Mouse (Mus musculus): ENCODE results near the gene Mien1. TPM values are rescaled to one million over a fixed set of nuclear protein-coding genes. Genes with fewer than 3 reads are reported as not detected.
A peak's percentile ranks its signal among the peaks of the same experiment; 100 is the strongest.

Gene Mien1
- polyA plus RNA-seq, 1 experiment from 2014 or later: 269 TPM

GRCm38 (mm10) chr11:98445238-98445637, 6.4 kb upstream of the Mien1 start:
- Histone ChIP-seq H3K27me3 (peaks cover 51% of the 10 kb centered on the region), H3K9me3 (no peaks in the 10 kb centered on the region), H3K4me1 (replicated peaks) (peaks cover 10% of the 10 kb centered on the region), H3K4me2 (no peak overlapping the region), H3K9ac (no peak overlapping the region), H3K27ac (no peak overlapping the region), H3K4me3 (no peak overlapping the region), H3K36me3 (no peaks in the 10 kb centered on the region)
- WGBS: 25% methylated on average over 1 of the region's 1 CpGs
- ATAC-seq (ENCODE audit: low FRiP score): no peak

DNA sequence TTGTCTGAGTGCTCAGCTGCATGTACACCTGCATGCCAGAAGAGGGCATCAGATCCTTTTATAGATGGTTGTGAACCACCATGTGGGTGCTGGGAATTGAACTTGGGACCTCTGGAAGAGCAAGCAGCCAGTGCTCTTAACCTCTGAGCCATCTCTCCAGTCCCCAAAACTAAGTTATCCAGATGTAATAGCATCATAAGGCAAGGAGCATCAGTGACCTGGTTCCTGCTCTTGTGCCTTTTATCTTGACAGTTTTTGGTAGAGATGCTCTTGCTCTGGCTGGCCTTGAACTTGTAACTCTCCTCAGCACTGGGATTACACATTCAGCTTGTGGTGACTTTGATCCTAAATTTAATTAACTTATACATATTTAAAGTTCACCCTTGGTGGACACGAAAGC, 4.9 kb upstream of the Mien1 start:
- no peak for ATAC-seq (ENCODE audit: low FRiP score)
- Histone ChIP-seq H3K27me3 (peaks cover 36% of the 10 kb centered on the region), H3K27ac (no peak overlapping the region), H3K4me1 (replicated peaks) (peaks cover 10% of the 10 kb centered on the region), H3K9ac (no peak overlapping the region), H3K4me3 (no peak overlapping the region), H3K9me3 (no peaks in the 10 kb centered on the region), H3K36me3 (no peaks in the 10 kb centered on the region), H3K4me2 (no peak overlapping the region)
- 93% methylated on average over 1 of the region's 1 CpGs for WGBS

GRCm38 (mm10) chr11:98437441-98437840, 1.4 kb downstream of the Mien1 start:
- ATAC-seq (ENCODE audit: low FRiP score): no peak
- 0 out of 2 replicates have a peak overlapping the region, but pooled peaks have one; percentile 68 for H3K4me3 ChIP-seq
- no peak overlapping the region for H3K27ac ChIP-seq
- peaks cover 38% of the 10 kb centered on the region for H3K36me3 ChIP-seq
- H3K27me3 ChIP-seq: no peaks in the 10 kb centered on the region
- H3K9me3 ChIP-seq: no peaks in the 10 kb centered on the region
- no peak overlapping the region for H3K9ac ChIP-seq
- 92% methylated on average over 6 of the region's 6 CpGs for WGBS
- H3K4me1 ChIP-seq (replicated peaks): peaks cover 9% of the 10 kb centered on the region
- 0 out of 2 replicates have a peak overlapping the region, but pooled peaks have one; percentile 73 for H3K4me2 ChIP-seq

GRCm38 (mm10) chr11:98435723-98436122, 3.1 kb downstream of the Mien1 start:
- no peak overlapping the region for H3K27ac ChIP-seq
- peaks cover 38% of the 10 kb centered on the region for H3K36me3 ChIP-seq
- H3K9ac ChIP-seq: no peak overlapping the region
- no peaks in the 10 kb centered on the region for H3K9me3 ChIP-seq
- ATAC-seq (ENCODE audit: low FRiP score): no peak
- peaks cover 9% of the 10 kb centered on the region for H3K4me1 ChIP-seq (replicated peaks)
- 90% methylated on average over 9 of the region's 9 CpGs for WGBS
- H3K4me2 ChIP-seq: no peak overlapping the region
- H3K27me3 ChIP-seq: no peaks in the 10 kb centered on the region
- no peak overlapping the region for H3K4me3 ChIP-seq

GRCm38 (mm10) chr11:98431743-98432502, 6.9 kb downstream of the Mien1 start:
- Histone ChIP-seq H3K27ac (no peak overlapping the region), H3K4me1 (replicated peaks) (no peaks in the 10 kb centered on the region), H3K27me3 (no peaks in the 10 kb centered on the region), H3K36me3 (peaks cover 35% of the 10 kb centered on the region), H3K4me2 (no peak overlapping the region), H3K4me3 (no peak overlapping the region), H3K9ac (no peak overlapping the region), H3K9me3 (no peaks in the 10 kb centered on the region)
- WGBS: 87% methylated on average over 9 of the region's 9 CpGs
- no peak for ATAC-seq (ENCODE audit: low FRiP score)

DNA sequence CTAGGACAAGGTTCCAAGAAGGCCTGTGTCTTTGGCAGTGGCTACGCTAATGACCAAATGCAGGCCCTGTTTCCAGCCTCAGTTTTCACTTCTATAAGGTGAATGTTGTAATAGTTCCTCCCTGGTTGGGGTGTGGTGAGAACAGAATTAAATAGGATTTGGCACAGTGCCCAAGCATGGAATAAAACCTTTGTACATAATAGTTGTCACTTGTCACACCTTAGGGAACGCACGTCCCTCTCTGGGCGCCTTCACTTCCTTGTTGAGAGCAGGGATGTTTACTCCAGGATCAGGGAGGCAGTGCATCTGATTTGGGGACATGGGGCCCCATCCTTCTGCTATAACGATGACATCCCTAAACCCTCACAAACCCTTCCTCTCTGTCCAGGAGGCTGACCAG, 10.4 kb downstream of the Mien1 start:
- Histone ChIP-seq H3K9ac (0 out of 2 replicates have a peak overlapping the region, but pooled peaks have one; percentile 24), H3K36me3 (peaks cover 10% of the 10 kb centered on the region; the same call in 1 of the 2 replicates), H3K4me2 (no peak overlapping the region), H3K27me3 (no peaks in the 10 kb centered on the region), H3K4me1 (replicated peaks) (no peaks in the 10 kb centered on the region), H3K27ac (no peak overlapping the region), H3K4me3 (no peak overlapping the region), H3K9me3 (no peaks in the 10 kb centered on the region)
- WGBS: 90% methylated on average over 5 of the region's 5 CpGs
- ATAC-seq (ENCODE audit: low FRiP score): no peak

GRCm38 (mm10) chr11:98426592-98426991, 12.2 kb downstream of the Mien1 start:
- Histone ChIP-seq H3K9ac (no peak overlapping the region), H3K9me3 (no peaks in the 10 kb centered on the region), H3K4me3 (no peak overlapping the region), H3K36me3 (peaks cover 8% of the 10 kb centered on the region; the same call in 1 of the 2 replicates), H3K4me2 (no peak overlapping the region), H3K4me1 (replicated peaks) (no peaks in the 10 kb centered on the region), H3K27ac (no peak overlapping the region), H3K27me3 (no peaks in the 10 kb centered on the region)
- 94% methylated on average over 7 of the region's 7 CpGs for WGBS
- ATAC-seq (ENCODE audit: low FRiP score): no peak

- Histone ChIP-seq H3K9me3 (no peaks in the 10 kb centered on the region), H3K9ac (no peak overlapping the region), H3K27ac (no peak overlapping the region), H3K4me3 (no peak overlapping the region), H3K4me2 (no peak overlapping the region), H3K27me3 (peaks cover 10% of the 10 kb centered on the region), H3K4me1 (replicated peaks) (peaks cover 4% of the 10 kb centered on the region), H3K36me3 (0 out of 2 replicates have a peak, but pooled peaks cover 4% of the 10 kb centered on the region)
- WGBS: 84% methylated on average over 10 of the region's 10 CpGs
- no peak for ATAC-seq (ENCODE audit: low FRiP score)
Observed at GRCm38 (mm10) chr11:98418939-98419547, 19.7 kb downstream of the Mien1 start.

DNA sequence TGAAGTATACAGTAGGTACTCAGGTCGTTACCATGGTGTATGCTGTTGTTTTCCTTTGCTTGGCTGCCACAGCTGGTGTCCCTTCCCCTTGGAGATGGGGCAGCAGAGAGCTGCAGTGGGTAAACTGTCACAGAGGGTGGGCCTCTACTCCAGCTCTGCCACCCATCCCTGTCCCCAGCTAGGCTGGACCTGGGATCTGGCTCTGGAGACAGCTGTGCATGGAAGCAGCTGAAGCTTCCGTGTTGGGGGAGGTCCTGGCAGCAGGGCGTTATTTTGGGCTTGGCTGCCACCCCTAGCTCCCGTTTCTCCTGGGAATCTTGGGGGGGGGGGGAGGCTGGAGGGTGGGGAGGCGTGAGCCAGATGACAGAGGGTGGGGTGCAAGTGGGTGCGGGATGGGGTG, 20.5 kb downstream of the Mien1 start:
- H3K27me3 ChIP-seq: peaks cover 18% of the 10 kb centered on the region
- no peak overlapping the region for H3K27ac ChIP-seq
- 73% methylated on average over 5 of the region's 6 CpGs for WGBS
- H3K4me2 ChIP-seq: no peak overlapping the region
- no peaks in the 10 kb centered on the region for H3K9me3 ChIP-seq
- H3K4me1 ChIP-seq (replicated peaks): peaks cover 12% of the 10 kb centered on the region
- H3K36me3 ChIP-seq: 0 out of 2 replicates have a peak, but pooled peaks cover under 1% of the 10 kb centered on the region
- no peak overlapping the region for H3K9ac ChIP-seq
- no peak for ATAC-seq (ENCODE audit: low FRiP score)
- H3K4me3 ChIP-seq: no peak overlapping the region

DNA sequence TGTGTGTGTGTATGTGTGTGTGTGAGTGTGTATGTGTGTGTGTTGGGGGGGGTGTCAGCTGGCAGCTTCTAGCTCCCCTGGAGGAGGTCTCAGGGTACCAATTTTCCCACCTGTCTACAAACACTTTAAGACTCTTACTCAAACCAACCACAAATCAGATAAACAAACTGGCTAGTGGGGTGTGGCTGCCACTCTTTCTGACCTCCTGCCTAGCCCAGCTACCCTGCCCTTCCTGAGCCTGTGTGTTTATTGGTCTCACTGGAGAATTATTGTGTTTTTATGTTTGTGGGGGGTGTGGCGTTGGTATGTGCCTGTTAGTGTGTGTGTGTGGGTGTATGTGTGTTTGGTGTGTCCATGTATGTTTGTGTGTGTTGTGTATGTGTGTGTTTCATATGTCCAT, 21.7 kb downstream of the Mien1 start:
- Histone ChIP-seq H3K36me3 (no peaks in the 10 kb centered on the region), H3K4me3 (no peak overlapping the region), H3K4me2 (no peak overlapping the region), H3K27me3 (peaks cover 30% of the 10 kb centered on the region), H3K9ac (no peak overlapping the region), H3K4me1 (replicated peaks) (peaks cover 24% of the 10 kb centered on the region), H3K27ac (no peak overlapping the region), H3K9me3 (no peaks in the 10 kb centered on the region)
- WGBS: 89% methylated on average over 1 of the region's 1 CpGs
- no peak for ATAC-seq (ENCODE audit: low FRiP score)

- no peak for ATAC-seq (ENCODE audit: low FRiP score)
- Histone ChIP-seq H3K4me3 (peak overlapping the region; percentile 63; the same call in 1 of the 2 replicates), H3K9me3 (no peaks in the 10 kb centered on the region), H3K4me2 (peak overlapping the region; percentile 97), H3K36me3 (no peaks in the 10 kb centered on the region), H3K27ac (no peak overlapping the region), H3K4me1 (replicated peaks) (peaks cover 30% of the 10 kb centered on the region), H3K27me3 (peaks cover 56% of the 10 kb centered on the region), H3K9ac (0 out of 2 replicates have a peak overlapping the region, but pooled peaks have one; percentile 39)
- 18% methylated on average over 2 of the region's 2 CpGs for WGBS
Observed at GRCm38 (mm10) chr11:98414162-98414561, 24.6 kb downstream of the Mien1 start.

DNA sequence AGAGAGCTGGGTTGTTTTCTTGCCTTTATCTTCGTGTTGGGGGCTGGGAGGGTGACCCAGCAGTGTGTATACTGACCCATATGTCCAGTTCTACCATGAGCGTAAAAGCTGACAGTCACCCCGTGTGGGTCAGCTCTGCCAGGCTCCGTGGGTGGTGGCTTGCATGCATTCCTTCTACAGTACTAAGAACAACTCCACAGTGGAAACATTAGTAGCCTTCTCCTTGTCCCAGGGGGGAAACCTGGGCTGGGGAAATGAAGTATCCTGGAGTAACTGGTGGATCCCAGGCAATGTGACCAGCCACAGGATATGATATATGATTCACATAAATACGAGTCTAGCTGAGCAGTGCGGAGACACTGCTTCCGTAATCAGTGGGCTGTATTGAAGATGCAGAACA, 25.1 kb downstream of the Mien1 start:
- no peak for ATAC-seq (ENCODE audit: low FRiP score)
- Histone ChIP-seq H3K4me3 (peak overlapping the region; percentile 63), H3K36me3 (no peaks in the 10 kb centered on the region), H3K9me3 (no peaks in the 10 kb centered on the region), H3K27me3 (peaks cover 56% of the 10 kb centered on the region), H3K27ac (no peak overlapping the region), H3K9ac (peak overlapping the region; percentile 24; the same call in 1 of the 2 replicates), H3K4me1 (replicated peaks) (peaks cover 35% of the 10 kb centered on the region), H3K4me2 (peak overlapping the region; percentile 97)
- WGBS: 16% methylated on average over 7 of the region's 7 CpGs
